Mouse (Mus musculus) heart, embryonic 12.5 days (tissue): ENCODE measurements around the gene Hsd3b2. TPM values are rescaled to one million over a fixed set of nuclear protein-coding genes. Genes with fewer than 3 reads are reported as not detected.

Experiments
- polyA plus RNA-seq: library from polyadenylated mRNA; unstranded; fragments of >200 nt; fragmentation: Nextera tagmentation; extraction: Ambion mirVana; gene quantifications from 2 replicates; pipeline ENCODE4 v1.2.1, GENCODE M21; 2016

The Hsd3b2 gene
- polyA plus RNA-seq, 1 experiment from 2014 or later, result not detected

Other genes with a start within 250 kb of the Hsd3b2 start
- gene Hsd3b4, start 214.0 kb downstream of the Hsd3b2 start, polyA plus RNA-seq, result not detected in 2 replicates
- not detected in 2 replicates for gene Gm10681, start 135.7 kb downstream of the Hsd3b2 start, polyA plus RNA-seq
- not detected in 2 replicates for gene Hsd3b5, start 94.3 kb downstream of the Hsd3b2 start, polyA plus RNA-seq
- gene Hsd3b3, start 38.6 kb upstream of the Hsd3b2 start, polyA plus RNA-seq, result not detected in 2 replicates
- 135 and 143 TPM in 2 replicates for gene Hsd3b6, start 89.9 kb upstream of the Hsd3b2 start, polyA plus RNA-seq
- 1.8 and 2.1 TPM in 2 replicates for gene Hsd3b1, start 135.3 kb upstream of the Hsd3b2 start, polyA plus RNA-seq
- gene Hao2, start 168.7 kb upstream of the Hsd3b2 start, polyA plus RNA-seq, result 0.08 TPM in 1 of 2 replicates, not detected in the other